Mouse (Mus musculus) heart, adult 11 months (tissue): ENCODE data around the gene Padi1.
A peak's percentile ranks its signal among the peaks of the same experiment; 100 is the strongest.

Experiments
- DNase-seq: peaks from one replicate; pipeline ENCODE4 v3.0.0; 2022

Gene Padi1

DNA sequence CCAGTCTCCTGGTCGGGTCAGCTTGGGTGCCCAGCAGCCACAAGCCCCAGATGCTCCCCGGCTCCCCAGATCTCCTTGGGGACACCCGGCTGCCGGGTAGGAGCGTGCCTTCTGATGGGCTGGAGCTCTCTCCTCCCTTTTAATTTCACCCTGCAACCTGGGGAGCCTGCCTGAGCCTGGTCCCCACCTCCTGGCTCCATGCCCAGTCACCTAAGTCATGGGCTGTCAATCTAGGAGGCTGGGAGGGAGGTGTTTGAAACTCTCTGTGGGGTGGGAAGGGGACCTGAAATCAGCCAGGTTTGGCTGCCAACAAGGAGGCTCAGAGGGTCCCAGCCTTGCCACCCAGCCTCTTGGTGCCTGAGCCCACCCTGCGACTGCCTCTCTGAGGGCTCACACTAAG, at the start of gene Padi1:
Padi1 (minus strand) TSS at position 113 of the 400 bp plus-strand sequence.
- DNase-seq, result no peak

DNA sequence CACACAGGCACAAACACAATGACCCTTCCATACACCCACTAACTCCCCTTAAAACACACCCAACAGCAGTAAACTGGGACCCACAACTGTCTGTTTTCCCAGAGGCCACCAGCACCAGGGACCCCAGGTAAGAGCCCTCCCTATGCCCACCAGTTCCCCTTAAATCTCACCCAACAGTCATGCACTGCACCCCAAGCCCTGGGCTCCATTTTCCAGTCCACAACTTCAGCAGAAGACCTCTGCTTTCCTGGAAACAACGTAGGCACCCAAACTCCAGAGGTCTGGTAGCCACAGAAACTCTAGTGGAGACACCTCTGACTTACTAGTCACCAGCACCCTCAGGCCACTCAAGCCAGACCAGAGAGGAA, 46.6 kb upstream of the Padi1 start:
- DNase-seq, result peak; percentile 76

DNA sequence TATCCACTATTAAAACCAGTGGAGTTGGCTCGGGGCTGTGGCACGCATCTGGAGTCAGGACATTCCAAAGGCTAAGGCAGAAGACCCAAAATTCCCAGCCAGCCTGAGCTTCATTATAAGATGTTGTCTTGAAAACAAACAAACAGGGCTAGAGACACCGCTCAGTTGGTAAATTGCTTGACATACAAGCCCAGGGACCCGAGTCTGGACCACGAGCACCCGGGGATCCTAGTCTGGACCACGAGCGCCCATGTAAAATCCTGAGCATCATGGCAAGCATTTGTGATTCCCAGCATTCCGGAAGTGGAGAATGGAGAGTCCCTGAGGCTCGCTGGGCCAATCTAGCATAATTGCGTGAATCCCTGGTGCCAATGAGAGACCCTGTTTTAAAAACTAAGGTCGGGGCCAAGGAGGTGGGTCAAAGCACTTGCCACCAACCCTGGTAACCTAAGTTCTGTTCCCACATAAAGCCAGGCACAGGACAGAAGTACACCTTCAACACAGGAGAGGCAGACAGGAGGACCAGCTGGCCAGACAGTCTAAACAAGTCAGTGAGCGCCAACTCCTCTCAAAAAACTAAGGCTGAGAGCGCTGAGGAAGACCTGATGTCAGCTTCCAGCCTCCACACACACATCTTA, 46.1 kb upstream of the Padi1 start:
- DNase-seq, result peak; percentile 59

DNA sequence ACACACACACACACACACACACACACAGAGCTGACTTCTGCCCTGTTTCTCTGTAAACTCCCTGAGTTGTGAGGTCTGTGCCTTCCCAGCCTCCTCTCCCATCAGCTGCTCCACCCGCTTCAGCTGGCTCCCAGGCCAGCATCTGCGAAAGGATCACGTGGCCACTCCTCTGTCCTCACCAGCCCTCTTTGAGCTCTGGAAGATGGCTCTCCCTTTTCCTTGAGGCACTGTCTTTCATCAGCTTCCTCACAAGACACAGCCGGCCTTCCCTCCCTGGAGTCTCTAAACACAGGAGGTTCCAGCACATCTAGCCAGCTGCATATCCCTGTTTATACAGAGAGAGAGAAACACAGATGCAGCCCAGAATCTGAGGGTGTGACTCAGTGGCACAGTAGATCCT, 38.3 kb upstream of the Padi1 start:
- DNase-seq, result peak; percentile 95

DNA sequence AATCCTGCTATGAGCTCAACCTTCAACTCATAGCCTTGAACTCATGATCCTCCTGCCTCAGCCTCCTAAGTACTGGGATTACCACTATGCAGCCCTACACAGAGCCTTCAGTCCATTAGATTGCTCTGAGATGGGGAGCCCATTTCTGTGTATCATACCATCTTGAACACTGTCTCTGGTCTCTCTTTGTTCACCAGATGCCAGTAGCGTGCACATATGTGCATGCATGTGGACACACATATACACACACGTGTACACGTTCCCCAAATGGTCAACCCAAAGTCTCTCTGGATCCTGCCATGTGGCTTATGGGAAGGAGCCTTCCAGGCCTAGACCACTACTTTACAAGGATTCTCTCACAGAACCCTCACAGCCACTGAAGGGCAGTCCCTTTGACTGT, 37.4 kb upstream of the Padi1 start:
- DNase-seq, result peak; percentile 55

DNA sequence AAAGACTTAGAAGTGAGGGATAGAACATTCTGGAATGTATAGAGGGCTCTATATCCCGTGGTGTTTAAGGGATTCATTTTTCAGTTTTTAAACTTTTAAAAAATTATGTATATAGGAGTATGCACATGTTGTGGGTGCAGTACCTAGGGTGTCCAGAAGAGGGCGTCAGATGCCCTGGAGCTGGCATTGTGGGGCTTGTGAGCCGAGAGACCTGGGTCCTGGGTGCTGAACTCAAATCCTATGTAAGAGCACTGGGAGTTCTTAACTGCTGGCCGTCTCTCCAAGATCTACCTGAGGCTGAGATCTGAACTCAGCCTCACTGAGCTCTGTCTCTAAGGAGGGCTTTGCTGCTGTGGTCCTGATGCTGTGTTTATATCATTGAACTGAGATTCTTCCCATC, 36.8 kb upstream of the Padi1 start:
- DNase-seq, result peak; percentile 59

DNA sequence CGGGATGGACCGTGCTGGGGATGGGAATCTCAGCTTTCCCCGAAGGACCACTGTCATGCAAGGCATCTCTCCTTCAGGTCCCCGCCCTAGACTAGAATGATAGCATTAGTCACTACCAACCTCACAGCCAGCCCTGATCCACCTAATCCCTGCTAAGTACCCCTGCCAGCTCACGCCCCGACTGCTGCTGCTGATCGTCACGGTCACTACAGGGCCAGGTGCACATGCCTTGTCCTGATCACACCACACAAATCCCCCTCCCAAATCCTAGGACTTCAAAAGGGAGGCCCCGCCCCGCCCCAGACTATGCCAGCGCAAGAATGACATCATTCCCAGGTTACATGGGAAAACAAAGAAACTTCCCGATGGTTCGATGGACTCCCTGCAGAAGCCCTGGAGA, 36.2 kb upstream of the Padi1 start:
- DNase-seq, result peak; percentile 70

DNA sequence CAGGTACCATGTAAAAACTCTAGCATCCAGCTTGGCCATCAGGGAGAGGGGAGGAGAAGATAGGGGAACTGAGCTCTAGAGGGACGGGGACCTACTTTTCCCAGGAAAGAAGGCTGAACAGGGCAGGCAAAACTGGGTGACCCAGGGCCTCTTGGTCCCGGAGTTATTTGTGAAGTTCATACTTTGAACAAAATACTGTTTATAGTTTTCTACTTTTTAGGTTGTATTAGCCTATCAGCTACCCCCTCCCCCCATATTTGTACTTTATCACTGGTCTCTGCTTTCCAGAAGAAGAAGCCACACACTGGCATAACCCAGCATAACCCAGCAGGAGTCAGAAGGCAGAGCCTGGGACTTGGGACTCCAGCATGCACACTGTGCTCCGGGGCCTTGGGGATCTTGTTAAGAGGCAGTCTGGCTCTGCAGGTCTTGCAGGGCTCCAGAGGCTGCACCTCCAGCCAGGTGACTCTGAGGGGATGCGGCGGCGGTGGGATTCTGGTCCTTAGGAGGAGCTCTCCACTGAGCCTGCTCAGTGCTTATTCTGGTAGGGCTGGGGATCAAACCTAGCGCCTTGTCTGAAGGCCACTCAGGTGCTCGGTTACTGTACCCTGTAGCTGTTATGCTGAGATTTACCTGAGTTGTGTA, 35.6 kb upstream of the Padi1 start:
- peak; percentile 65 for DNase-seq

DNA sequence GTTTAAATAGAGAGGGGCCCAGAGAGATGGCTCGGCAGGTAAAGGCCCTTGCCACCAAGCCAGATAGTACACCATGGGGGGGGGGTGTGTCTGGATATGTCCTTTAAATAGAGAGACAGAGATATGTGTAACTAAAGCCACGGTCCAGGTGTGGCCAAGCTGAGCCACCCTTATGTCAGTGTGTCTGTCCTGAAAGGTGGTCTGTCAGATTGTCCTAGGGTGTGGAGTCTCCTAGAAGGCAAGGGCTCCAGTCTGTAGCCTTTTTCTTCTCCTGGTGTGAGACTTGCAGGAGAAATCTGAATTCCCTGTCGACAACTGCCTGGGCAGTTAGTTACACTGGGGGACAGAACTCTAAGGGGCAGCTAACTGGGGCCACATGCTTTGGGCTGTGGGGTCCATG, 34.6 kb upstream of the Padi1 start:
- peak; percentile 71 for DNase-seq

DNA sequence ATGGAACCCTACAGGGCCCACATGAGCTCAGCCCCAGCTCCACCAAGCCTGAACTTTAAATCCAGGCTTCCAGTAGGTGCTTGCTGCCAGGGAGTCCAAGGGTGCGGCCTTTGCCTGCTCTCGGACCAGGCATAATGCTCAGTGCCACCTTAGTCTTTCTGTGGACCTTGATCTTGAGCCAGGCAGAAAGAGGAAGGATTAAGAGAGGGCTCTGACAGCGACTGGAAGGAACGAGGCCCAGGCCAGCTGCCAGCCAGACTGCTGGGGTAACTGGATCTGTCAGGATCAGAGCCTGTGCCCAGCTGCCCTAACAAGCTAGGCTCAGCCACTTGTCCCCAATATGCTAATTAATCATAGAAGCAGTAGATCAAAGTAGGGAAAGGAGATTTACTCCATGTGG, 34.2 kb upstream of the Padi1 start:
- peak; percentile 75 for DNase-seq

DNA sequence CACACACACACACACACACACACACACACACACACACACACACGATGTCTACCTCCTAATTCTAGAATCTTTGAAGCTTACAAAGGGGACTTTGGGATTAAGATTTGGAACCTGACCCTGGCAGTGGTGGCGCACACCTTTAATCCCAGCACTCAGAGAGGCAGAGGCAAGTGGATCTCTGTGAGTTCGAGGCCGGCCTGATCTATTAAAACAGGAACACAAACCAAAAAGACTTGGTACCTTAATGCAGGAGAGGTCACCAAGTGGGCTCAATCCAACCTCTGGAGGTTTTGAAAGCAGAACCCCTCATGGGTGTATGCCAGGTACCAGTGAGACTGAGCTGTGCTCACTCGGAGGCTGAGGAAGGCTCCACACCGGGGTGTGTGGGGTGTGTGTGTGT, 33.5 kb upstream of the Padi1 start:
- peak; percentile 56 for DNase-seq

DNA sequence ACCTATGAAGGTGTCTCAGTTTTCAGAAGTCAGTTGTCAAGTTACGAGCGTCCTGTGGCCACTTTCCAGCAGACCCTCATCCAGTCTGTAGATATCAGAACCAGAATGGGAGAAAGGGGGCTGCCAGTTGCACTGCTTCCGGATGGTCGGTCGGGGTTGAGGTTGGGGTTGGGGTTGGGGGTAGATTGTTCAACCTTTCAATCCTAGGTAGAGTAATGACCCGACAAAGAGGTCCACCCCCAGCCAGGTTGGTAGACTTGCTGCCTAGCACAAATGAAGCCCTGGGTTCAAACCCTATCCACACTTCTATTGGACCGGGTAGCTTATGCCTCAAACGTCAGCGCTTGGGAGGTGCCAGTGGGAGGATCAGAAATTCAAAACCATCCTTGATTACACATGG, 33.1 kb upstream of the Padi1 start:
- peak; percentile 70 for DNase-seq

DNA sequence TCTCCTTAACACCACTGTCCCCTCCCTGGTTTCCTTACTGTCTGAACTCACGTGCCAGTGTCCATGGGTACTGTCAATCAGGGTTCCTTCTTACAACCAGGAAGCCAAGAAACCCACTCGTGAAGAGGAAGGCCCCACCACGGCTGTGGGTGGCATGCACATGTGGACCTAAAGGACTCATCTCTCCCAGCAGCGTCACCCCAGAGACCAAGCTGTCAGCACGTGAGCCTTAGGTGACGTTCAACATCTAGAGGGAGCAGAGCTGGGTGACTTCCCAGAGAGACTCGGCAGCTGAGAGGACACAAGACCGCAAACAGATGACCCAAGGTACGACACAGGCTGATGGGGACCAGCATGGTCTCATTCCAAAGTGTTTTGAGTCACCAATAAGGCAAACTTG, 31.9 kb upstream of the Padi1 start:
- DNase-seq, result peak; percentile 61

DNA sequence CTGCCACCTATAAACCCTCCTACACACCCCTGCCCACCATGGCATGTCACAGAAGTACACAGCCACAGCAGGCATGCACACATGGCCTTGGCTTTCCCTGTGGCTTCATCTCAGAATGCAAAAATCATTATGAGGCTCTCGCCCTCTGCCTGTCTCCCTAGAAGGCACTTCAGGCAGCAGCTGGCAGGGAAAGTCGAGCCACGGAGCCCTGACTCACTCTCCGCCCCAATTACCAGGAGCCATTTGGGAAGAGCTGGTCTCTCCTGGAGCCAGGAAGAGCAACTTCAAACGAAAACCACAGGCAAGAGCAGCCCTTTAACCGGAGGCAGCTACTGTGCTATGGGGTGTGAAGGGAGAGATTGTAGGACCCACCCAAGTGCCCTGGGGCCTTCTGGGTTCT, 31.1 kb upstream of the Padi1 start:
- DNase-seq, result peak; percentile 75

DNA sequence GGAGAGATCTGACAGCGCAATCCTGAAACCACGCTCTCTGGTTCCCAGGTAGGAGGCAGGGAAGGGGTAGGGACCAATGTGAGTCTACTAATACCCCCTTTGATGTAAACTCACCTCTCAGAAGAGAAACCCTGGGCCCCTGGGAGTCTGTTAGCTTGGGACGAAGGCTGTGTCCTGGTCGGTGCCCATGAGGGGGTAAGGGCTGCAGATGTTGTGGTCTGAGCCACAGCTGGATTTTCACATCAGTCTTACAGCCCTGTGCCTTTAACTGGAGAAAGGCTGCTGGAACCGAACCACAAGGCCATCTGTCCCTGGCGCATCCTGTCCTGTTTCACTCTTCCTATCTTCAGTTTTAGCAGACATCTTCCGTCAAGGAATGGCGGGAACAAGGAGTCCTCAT, 30.6 kb upstream of the Padi1 start:
- peak; percentile 80 for DNase-seq

DNA sequence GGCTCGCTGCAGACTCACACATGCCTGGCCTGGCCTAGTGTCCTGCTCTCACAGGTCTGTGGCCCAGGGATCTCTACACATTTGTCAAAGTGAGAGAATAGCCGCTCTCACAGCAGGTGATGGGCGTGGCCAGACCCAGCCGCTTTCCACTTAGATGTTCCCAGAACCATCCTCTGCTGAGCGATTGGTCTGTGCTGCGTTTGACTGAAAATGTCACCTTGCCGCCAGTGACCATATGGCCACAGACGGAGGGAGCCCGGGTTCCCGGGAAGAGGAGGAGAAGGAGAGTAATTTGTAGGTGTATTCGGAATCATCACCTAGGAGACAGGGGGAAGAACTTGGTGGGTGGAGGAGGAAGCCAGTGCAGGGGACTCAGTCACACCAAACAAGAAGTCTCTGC, 27.4 kb upstream of the Padi1 start:
- no peak for DNase-seq

DNA sequence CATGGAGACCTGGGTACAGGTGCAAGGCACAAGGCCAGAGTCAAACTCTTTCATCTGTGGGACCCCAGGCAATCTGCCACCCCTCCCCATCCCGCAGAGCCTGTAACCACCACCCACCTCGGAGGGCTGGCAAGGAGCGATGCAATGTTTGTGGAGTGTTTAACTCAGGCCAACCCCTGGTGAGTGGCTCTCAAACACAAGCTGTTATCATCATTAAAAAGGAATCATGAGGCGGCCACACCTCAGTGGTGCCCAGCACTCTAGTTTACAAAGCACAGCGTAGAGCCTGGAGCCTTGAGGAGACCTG, 27.1 kb upstream of the Padi1 start:
- DNase-seq, result peak; percentile 85

DNA sequence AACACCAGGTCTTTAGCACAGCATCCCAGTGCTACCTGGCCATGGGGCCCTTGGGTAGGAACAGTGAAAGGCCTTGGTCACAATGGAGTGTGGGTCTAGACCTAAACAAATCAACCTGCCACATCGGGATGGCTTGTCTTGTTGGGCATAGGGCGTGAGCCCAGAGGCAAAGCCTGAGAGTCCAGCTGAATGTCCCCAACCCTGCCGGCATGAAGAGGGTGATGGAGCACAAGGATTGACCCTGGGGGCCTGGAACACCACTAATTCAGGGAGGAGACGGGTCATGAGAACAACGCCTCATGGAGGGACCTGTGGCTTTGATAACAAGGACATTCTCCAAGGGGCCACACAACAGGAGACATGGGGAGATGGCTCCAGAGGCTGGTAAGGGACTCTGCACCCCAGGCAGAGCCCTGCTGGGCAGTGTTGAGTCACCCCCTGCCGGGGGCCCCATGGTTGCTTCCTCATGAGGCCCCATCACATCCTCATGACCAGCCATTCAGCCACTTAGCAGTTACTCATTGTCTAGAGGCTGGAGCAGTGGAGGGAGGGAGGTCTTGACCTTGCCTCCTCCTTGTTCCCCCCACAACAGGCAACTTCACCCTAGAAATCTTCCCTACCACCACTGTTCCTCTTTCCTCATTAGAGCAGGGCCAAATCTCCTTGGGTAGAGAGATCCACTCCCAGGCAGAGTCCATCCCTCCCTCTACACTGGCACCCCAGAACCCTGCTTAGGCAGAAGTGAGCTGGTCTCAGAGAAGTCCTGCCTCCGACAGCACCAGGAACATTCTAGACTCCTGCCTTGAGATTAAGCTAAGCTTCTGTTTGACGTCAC, 26.5 kb upstream of the Padi1 start:
- peak; percentile 77 for DNase-seq

DNA sequence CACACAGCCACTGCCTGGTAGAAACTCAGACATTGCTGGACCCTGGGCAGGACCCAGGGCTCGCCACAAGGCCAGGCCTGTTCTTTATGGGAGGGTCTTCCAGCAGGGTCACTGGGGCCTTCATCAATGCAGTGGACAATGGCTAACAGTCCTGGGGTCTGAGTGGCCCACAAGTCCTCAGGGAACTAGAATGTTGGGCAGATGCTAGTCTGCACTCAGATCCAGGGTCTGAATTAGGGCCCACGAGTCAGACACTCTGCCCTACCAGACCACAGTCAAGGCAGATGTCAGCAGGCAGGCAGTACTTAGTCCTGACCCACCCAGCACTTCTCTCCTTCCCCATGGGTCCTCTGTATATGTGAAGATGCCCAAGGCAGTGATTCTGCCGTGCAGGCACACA, 25.8 kb upstream of the Padi1 start:
- peak; percentile 73 for DNase-seq

DNA sequence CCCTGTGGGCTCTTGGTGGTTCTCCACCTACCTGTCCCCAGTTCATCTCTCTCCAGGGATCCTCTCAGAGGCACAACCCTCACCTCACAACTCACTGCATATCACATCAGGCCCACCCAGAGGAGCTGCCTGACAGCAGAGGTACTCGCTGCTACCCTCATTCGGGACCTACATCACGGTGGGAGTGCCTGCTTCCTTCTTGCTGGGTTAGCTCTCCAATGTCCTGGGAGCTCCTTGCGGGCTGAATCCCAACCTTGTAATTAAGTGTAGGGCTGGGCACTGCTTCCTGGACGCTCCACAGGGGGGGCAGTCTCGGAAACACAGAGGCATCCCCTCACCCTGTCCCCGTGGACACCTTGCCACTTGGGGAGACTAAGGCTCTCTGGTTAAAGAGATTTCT, 25.3 kb upstream of the Padi1 start:
- peak; percentile 66 for DNase-seq

DNA sequence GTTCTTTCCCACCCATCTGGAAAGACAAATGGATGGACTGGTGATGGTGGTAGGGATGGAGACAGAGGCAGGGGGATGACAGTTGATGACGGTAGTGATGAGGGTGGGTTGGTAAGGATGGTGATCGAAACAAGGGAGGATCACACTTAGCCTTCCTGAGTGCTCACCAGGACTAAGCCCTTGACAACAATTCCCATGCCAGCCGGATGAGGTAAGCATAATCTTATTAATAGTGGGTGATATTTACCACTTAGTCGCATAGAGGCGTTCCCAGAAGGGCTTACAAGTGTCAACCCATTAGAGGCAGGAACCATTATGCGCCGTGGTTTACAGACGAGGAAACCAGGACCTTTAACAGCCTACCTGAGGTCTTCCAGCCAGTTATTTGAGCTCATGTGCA, 24.4 kb upstream of the Padi1 start:
- no peak for DNase-seq

DNA sequence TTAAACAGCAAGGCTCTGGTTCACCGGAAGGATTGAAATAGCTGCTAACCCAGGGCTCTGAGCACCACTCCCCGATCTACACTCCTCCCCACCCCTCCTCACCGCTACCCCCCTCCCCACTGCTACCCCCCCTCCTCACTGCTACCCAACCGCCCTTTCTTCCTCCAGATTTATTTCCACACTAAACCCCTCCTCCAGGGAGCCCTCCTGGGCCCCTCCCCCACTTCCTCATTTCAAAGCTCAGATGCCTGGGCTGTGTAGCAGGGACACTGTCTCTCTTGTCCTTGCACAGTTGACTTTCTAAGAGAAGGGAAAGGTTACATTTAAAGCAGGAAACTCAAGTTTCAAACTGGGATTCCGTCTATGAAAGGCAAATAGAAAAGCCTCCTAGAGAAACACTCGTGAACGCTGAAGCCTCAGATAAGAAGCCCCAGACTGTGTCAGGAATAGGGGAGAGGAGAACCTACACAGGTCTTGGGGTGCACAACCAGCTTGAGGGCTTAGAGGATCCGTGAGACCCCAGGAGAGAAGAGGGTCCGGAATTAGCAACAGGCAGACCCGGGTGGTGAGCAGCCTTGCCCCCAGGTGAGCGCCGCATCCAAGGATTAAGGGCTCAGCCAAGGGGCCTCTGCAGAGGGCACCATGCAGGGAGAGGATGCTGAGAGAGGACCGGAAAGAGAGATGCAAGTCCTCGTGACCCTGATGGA, 23.1 kb upstream of the Padi1 start:
- peak; percentile 86 for DNase-seq

DNA sequence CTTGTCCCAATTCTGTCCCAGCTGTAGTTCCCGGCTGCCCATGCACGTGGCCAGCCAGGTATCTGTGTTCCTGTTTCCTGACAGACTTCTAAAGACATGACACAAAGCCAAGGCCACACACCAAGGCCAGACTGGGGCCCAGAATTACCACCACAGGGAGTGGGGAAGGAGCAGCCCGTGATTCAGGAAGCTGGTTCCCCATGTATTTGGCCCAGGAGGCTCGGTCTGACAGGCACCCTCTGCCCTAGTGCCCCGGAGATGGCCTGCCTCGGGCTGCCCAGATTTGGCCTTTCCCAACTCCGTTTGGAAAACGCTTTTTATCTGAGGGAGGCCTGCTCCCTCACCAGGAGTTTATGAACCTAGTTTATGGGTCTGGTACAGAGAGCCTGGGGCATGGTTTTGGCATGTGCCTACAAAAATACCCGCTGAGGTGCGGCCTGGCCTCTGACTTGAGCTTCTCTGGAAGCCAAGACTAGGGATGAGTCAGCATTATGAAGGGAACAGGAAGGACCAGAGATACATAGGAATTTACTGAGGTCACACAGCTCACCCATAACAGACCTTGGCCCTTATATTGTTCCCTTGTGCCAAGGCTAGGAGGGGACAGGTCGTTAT, 16.6 kb upstream of the Padi1 start:
- DNase-seq, result no peak
